Mouse (Mus musculus): ENCODE data around the gene Troap.

The Troap gene

DNA sequence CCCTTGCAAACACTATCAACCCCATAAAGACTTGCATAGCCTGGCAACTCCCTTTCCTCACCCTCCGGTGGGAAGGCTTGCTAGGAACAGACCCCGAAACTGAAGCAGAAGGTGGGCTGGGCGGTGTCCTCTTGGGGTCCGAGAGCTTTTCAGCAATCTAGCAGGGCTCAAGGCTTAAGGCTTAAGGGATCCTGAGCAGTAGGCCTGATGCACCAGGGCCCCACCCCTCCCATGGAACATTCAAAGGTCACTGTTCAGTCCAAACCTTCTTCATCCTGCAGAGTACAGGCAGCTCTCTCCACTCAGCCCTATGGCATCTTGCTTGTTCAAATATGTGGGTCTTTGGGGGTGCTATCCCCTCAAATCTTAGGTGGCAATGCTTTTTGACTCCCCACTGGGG, 11.6 kb downstream of the Troap start:
- no peak for DNase-seq (ENCODE audit: low read depth)

DNA sequence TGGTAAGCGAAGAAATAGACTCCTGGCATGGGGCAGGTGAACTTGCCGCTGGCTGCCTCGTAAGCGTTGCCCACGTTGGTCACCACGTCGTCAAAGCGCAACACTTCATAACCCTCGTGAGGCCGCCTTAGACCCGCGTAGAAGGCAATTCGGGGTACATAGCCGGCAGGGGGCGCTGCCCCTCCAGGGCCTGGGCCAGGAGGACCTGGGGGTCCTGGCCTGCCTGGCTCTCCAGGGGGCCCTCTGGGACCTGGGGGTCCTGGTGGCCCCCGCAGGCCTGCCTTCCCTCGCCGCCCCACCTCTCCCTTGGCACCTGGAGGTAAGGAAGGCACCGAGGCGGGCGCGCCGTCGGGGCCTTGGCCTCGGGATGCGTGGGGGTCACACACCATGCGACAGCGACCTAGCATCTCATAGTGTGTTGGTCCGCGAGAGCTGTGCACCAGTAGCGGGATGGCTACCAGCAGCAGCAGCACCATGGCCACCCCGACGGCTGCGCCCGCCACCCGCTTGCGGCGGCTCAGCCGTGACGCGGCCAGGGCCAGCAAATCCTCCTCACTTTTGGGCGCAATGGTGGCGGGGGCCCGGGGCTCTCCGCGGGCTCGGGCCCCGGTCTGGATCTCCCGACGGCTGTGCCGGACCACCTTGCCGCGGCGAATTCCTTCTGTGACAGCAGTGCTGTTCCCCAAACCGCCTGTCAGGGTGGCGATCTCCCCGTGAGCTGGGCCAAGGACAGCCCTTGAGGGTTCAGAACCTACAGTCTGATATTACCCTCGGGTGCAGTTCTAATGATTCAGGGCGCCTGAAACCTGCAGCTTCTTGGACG, 13.1 kb downstream of the Troap start, which contains the start of gene C1ql4:
C1ql4 (minus strand) TSS at position 565 of the 823 bp plus-strand sequence.
- peak; percentile 62 for DNase-seq (ENCODE audit: low read depth)

DNA sequence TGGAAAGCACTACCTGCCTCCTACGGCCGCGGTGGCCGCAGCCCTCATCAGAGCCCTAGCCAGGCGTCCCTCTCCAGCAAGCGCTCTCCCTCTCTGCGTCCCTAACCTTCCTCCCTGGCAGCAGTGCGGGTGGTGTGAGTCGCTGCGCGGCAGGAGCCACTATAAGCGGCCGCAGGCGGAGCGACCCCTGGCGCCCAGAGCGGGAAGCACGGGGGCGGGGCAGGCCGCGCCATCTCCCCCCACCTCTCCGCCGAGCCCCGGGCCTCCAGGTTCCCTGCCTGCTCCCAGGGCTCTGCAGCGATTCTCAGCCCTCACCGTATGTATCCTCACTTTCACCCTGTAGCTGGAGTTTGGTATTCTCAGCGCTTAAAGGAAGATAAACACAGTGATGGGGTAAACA, 13.9 kb downstream of the Troap start:
- DNase-seq (ENCODE audit: low read depth), result peak; percentile 85

DNA sequence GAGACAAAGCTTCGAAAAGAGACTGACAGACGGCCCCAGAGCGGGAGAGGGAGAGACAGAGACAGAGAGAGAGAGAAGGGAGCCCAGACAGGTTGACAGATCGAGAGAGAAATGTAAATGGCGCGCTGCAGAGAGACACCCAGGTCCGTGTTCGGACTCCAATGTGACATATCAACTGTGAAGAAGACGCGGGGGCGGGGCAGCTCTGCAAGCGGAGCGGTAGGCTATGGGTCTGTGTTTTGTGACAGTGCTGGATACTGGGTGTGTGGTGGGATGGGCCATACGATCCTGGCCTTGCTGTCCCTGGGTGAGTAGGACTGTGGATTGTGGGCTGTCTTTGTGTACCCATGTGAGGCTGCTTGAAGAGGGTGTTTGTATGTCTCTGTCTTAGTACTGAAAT, 14.7 kb downstream of the Troap start:
- no peak for DNase-seq (ENCODE audit: low read depth)

DNA sequence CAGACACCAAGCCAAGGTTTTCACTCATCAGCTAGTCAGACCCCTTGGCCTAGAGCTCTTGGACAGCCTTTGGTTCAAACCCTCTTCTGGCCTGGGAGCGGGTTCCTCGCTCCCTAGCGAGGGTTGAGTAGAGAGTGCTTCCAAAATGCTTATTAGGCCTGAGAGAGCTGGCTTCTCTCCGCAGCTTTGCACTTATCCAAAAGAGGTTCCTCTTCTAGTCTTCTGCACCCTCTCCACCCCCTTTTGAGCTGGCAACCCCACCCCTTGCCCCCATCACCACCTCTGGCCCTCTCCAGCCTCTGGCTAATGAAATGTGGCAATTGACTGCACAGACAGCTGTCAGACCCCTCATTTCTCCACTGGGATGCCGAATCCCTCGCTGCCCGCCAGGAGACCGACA, 18.5 kb downstream of the Troap start, which contains the start of gene Dnajc22:
Dnajc22 (plus strand) TSS at position 301 of the 400 bp plus-strand sequence.
- DNase-seq (ENCODE audit: low read depth), result no peak

DNA sequence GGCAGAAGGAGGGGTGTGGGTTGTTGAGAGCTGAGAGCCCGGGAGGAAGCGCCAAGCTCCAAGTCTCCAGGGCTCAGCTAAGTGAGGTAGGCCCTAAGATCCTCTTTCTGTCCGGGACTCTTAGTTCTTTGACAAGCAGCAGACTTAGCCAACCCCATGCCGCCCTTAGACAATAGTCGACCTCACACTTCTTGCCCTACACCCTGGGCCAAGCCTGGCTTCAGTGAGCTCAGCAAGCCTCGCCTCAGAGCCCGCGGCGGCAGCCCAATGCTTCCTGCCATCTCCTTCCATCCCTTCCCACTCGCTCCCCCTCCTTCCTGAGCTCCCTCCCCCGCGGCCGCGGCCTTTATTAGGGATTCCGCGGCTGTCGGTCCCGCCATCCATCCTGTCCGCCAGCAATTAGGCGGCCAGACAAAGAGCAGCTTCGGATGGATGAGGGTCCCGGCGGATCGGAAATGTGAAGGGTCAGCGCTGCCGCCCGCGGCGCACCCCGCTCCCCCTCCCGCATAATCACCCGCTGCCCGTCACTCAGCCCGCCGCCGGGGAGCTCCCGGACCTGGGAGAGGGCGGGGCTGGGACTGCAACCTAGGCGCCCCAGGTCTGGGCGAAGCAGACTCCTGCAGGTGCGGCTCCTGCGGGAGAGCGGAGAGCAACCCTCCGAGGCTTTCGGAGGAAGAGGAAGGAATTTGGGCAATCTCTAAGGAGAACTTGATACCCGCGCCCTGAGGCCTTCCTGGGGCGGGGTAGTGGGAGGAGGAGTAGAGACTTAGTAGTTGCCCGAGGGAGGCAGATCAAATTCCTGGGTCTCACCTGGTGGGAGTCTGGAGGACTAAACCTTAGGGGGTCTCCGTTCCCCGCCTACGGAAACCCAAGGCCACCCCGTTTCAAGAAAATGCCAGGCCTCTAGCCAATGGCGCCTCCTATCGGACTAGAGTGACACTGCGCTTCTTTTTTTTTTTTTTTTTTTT, 19.2 kb downstream of the Troap start:
- DNase-seq (ENCODE audit: low read depth), result peak; percentile 55

DNA sequence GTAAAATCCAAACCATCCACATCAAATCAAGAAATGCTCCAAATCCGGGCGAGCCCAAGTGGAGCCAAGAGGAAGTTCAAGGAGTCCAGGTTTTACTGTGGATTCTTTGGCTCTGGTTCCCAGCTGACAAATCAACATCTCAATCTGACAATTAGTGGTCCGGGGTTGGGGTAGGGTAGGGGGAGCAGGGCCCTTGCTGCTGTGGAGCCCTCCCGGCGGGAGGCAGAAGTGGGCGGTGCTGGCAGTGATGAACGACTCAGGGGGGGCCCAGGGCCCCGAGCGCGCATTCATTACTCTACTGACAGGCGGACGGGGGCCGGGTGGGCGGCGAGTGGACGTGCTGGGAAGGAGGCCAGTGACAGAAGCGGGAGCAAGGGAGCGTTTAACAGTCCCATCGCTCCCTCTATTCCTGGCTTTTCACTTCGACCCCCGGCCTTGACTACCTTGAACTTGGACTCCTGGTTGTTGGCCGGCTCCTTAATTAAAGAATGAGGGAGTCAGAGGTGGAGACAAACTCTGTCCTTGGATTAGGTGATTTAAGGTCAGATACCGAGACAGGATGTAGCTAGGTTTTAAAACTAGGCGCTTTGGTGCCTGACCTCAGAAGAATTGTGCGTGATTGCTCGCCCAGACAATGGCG, 20.4 kb downstream of the Troap start:
- DNase-seq (ENCODE audit: low read depth), result no peak

DNA sequence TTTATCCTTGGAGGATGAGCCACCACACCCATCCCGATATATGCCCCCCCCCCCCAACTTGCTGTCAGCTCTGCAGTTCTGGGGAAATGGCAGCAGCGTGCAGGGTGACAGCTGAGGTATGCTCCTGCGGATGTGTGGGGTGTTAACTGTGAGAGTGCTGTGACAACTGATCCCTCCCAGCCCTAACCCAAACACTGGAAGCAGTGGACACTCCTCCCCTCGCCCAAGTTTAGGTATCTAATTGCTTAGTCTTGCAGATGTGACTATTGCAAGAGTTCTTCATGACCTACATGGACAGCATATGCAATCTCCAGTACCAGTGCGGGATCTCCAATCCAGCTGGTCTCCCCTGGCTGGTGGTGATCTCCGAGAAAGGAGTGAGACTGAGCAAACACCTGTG, 21.0 kb downstream of the Troap start:
- no peak for DNase-seq (ENCODE audit: low read depth)

DNA sequence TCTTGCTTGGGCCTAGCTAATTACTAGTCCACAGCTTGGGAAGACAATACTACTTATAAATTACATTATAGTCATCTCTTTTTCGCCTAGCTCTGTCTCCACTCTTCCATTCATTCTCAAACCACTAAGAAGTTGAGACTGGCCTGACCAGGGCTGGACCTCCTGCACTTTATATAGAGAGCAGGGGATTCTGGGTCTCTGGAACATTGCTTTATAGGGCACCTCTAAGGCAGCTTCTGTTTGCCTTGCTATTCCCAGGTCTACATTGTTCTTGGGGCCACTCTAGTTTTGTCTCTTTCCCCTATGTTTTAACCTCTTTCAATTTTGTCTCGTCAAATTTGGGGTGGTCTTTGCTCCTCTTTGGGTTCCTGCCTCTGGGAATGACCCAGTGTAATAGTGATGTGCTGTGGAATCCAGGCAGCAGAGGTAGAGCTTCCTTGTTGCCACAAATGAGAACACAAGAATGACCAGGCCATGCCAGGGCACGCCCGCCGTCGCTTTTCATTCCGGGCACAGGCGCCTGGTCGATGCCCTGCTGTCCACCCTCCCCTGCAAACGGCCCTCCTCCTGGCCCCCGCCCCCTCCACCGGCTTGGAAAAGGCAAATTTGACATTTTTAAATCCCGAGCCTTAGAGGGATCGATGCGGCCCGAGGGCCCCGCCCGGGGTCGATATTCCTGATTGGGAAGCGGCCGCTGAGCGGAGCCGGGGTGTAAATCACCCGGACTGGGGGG, 21.9 kb downstream of the Troap start:
- no peak for DNase-seq (ENCODE audit: low read depth)

DNA sequence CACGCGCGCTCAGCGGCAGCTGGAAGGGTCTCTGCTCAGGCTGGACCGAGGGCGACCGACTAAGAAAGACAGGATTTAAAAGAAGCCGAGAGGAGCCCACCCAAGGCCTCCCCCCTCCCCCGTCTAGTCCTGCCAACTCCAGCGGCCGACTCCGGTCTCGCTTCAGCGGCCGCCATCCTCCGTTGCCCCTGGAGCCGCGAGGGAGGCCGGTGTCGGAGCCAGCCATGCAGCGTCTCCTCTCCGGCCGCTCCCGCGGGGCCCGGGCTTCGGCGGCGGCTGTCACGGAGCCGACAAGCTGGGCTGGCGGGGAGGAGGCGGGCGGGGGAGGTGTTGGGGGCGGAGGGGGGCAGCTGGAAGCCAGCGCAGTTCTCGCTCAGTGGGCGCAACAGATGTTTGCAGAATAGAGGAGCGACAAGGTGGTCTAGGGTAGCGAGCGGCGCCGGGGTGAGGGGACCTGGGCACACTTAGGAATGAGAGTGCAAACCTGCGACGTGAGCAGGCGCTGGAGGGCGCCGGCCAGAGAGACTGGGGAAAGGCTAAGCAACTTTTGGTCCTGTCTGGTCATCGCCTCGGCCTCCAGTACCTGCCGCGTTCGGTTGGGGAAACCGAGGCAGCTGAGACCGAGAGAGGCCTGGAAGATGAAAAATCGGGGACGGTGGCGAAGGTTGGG, 22.6 kb downstream of the Troap start:
- DNase-seq (ENCODE audit: low read depth), result no peak

DNA sequence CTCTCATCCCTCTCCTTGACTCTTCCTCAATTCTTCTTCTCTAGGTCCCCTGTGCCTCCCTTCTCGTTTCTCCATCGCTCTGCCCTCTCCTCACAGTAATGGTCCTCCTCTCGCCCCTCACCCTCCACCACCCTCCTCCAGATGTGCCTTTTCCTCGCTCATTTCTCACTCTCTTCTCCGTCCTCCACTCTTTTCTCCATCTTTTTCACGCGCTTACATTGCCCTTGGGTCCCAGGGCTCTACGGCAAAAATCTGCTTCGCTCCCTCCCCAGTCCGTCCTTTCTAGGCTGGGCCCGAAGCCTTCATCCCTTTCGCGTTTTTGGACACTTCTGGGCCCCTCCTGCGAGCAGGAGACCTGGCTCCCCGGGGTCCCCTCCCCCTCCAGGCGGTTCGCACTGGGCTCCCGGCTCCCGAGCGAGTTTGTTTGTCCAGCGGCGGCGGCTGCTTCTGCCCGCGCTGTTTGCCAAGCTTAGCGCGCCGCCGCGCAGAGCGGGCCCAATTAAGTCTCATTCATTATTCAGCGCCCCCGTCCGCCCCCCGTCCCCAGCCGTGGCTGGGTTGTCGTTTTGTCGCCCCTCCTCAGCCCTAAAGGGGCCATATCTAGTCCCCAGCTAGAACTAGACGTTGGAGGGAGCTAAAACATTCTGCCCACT, 23.6 kb downstream of the Troap start:
- no peak for DNase-seq (ENCODE audit: low read depth)

DNA sequence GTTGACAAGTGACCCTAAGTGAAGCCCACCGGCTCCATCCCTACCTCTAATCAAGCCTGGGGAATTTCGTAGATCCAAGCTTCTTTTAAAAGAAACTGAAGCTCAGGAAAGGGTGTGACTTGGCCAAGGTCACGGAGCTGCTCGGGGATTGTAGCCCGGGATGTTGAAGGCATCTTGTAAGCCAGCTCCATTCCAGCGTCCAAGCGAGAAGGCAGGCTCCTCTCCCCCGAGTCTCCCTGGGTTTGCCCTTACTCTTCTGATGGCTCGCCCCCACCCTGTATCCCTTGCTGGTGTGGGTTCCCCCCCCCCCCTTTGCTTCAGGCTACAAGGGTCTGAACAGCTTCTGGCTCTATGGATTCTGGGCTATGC, 24.1 kb downstream of the Troap start:
- no peak for DNase-seq (ENCODE audit: low read depth)

DNA sequence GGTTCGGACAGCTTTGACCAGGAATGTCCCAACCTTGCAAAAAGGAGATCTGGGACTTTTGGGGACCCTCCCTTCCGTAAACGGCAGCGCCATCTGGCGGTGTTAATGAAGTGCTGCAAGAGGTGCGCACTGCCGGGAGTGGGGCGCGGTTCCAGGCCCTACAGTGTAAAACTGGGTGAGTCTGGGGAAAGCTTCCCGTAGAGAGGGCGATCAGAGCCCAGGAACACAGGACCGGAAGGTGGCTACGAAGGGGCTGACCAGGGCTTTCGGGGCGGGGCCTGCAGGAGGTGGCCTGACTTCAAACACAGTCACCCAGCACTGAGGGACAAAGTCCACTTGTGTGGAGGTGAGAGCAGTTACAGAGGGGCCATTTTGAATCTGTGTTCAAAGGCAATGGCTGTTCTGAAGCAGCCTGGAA, 24.8 kb downstream of the Troap start:
- peak; percentile 70 for DNase-seq (ENCODE audit: low read depth)

DNA sequence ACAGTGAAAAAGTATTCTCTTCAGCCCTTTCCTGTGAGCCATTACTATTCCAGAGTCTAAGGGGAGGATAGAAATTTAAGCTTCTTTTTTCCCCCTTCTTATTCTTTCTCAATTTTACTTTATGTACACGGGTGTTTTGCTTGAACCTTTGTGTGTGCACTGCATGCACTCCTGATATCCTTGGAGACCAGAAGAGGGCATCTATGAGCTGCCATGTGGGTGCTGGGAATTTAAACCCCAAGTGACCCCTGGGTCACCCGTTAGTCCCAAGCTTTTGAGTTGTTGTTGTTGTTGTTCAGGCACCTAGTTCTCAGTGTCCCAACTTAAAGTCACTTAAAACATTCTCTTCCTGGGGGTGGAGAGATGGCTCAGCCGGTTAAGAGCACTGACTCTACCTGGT, 25.6 kb downstream of the Troap start:
- no peak for DNase-seq (ENCODE audit: low read depth)

DNA sequence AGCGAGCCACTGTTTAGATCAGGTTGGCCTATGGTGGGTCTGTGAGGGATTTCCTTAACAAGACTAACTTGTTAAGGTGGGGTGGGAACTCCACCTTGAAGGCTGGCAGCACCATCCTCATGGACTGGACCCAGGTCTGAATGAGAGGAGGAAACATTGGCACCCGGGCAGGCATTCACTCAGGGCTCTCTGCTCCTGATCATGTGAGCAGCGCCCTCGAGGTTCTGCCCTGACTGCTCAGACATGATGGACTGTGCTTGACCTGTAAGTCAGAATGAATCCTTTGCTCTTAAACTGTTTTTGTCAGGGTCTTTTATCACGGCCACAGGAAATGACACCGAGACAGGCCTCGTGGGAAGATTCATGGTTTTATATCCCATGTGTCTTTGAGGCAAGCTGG, 30.9 kb downstream of the Troap start:
- DNase-seq (ENCODE audit: low read depth), result no peak

DNA sequence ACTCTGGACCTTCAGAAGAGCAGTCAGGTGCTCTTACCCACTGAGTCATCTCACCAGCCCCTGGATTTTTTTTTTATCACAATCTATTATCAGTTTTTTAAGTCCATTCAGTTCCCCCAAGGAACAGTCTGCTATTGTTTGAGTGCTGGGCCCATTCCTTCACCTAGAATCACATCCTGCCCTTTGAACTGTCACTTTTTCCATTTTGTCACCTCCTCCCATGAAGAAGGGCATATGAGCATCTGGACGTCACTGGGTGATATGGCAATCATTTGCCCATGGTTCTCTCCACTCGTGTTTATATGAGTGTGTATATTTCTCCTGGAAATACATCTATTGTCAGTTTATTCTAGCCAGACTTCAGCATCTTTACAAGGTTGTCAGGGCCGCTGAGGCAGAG, 33.5 kb downstream of the Troap start:
- DNase-seq (ENCODE audit: low read depth), result peak; percentile 65

DNA sequence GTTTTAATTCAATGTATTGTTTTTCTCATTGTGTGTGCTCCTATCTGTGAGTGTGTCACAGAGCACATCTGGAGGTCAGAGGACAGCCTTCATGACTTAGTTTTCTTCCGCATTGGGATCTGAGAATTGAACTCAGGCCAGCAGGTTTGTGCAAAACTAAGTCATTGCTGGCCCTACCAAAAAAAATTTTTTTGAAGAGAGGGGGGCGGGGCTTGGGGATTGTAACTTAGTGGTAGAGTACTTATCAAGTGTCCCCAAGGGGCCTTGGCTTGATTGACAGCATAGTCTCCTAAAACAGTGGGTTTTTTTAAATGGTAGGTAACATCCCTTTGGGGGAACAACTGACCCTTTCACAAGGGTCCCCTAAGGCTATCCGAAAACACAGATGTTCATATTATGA, 36.8 kb downstream of the Troap start:
- no peak for DNase-seq (ENCODE audit: low read depth)

DNA sequence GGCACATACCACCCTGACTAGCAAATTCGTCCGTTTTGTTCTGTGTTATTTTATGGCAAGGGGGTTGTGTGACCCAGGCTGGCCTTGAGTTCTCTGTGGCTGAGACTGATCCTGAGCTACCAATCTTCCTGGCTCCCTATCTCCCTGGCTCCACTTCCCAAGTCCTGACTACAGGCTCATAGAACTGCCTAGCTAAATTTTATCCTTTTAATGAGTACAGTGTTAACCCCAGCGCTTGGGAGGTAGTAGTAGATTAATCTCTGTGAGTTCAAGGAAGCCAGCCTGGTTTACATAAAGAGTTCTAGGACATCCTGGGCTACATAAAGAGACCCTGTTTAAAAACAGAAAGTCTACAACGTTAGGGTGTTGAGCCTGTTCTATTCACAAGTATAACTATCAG, 37.4 kb downstream of the Troap start:
- DNase-seq (ENCODE audit: low read depth), result no peak

DNA sequence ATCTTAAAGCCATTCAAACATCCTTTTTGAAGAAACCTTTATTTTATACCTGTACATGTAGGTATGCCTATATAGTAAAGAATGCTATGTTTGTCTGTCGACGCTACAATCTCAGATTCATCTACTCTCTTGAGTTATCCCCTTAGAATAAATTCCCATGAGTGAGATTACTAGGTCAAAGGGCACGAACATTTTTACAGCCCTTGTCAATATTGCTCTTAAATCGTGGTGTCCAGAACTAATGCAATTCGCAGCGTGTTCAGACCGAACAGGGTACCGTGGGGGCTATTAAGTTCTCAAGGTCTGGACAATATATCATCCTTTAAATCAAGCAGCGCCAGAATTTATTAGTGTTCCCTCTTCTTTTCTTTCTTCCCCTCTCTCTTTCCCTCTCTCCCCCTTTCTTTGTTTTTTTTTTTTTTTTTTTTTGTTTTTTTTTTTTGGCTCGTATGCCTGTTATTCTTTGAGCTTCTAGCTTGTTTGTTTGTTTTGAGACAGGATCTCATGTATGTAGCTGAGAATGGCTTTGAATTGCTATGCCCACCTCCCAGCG, 38.5 kb downstream of the Troap start:
- no peak for DNase-seq (ENCODE audit: low read depth)

DNA sequence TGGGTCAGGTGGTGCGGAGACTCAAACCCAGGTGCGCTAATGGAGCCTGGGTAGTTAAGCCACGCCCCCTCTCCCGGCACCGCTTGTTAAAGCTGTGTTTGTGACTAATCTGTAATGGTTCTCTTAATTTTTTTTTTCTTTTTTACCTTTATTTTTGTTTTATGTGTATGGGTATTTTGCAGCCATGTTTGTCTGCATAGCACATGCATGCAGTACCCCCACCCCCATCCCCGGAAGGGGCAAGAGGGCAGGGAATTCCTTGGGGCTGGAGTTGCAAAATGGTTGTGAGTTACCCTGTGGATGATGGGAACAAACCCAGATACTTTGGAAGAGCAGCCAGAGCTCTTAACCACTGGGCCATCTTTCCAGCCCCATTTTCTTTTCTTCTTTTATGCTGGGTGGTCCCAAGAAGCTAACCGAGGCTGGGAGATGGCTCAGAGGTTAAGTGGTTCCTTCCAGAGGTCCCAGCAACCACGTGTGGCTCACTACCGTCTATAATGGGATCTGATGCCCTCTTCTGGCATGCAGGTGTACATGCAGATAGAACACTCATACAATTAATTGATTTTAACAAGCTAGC, 39.1 kb downstream of the Troap start:
- peak; percentile 56 for DNase-seq (ENCODE audit: low read depth)

Data from induced T-regulatory cell, adult 2 months (primary cell).